Mouse (Mus musculus): ENCODE data around the gene Ripor1. TPM values are rescaled to one million over a fixed set of nuclear protein-coding genes. Genes with fewer than 3 reads are reported as not detected.

The Ripor1 gene
- total RNA-seq, 2 experiments from 2014 or later: 17.1 to 21.7 TPM

DNA sequence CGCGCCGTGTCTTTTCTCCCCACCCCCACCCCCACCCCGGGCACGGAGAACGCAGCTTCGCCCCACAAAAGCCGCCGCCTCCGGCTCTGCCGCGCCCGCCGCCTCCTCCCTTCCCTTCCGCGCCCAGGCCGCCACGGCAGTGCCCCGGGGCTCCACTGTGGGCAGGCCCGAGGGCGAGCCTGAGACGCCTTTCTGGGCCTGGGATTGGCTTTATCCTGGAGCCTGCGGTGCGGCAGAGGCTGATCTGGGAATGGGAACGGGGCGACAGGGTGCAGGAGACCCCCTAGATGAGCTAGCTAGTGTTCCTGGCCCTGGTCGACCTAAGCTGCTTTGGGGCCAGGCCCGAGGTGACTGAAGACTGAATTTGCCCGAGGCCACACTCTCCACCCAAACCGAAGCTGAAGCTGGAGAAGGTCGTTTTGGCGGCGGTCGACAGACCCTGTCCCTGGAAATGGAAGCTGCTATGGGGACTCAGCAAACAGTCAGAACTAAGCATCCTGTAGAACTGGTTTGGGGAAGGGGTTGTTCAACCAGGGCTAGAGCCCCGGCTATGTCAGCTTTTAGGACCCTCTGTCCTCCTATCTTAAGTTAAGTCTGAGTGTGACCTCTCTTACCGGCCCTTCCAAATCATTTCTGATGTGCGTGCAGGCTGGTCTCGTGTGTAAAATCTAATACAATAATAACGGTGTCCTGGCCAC, 585 bp downstream of the Ripor1 start:
- no peak for DNase-seq (ENCODE audit: low spot score)

DNA sequence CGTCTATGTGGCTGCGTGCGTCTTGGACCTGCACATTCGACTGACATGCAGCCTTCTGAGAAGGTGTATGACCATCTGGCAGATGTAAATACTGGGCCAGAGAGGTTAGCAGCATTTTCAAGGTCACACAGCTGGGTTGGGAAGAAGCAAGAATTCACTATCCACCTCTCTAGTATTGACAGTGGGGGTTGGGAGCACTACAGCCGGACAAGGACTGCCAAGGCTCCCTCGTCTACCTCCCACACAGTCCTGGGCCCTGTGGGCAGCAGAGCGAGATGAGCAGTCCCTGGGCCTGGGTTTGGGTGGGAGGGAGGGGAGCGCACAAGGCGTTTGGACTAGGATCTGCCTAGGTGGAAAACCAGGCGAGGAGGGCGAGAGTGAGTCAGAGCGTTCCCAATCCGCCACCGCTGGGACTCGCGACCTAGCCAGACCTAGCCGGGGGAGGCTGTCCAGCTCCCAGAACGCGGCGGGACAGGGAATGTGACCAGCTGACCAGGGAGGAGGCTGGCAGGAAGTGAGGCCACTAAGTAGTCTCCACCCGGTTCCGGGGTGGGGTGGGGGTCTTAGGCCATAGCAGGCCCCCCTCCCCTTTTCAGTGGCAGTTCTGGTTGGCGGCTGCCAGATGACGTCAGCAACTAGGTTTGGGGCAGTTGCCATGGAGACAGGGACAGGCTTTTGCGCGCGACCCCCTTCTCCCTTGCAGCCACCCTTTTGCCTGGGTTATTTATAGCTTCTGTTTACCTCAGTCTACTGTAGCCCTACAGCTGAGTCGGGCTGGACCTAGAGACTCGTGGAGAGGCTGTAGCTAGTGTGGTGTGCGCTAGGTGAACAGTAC, 1.4 kb downstream of the Ripor1 start:
- peak; percentile 84 for DNase-seq (ENCODE audit: low spot score)

DNA sequence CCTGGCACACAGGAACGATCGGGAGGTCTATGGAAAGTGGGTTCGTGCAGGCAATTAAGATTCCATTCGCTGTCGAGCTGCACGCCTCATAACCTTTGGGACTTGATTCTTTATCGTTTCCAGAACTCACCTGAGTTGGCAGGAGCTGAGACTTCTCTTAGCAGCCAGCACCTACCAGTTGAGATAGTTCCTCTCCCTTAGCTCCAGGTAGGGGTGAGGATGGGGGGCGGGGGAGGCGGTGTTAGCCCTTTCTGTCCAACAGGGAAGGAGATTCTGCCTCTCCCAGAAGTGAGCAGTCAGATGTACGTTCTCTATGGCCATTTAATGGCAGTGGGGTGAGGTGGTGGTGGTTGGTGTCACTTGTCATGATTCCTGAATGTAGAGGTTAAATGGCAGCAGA, 2.0 kb downstream of the Ripor1 start:
- no peak for DNase-seq (ENCODE audit: low spot score)

DNA sequence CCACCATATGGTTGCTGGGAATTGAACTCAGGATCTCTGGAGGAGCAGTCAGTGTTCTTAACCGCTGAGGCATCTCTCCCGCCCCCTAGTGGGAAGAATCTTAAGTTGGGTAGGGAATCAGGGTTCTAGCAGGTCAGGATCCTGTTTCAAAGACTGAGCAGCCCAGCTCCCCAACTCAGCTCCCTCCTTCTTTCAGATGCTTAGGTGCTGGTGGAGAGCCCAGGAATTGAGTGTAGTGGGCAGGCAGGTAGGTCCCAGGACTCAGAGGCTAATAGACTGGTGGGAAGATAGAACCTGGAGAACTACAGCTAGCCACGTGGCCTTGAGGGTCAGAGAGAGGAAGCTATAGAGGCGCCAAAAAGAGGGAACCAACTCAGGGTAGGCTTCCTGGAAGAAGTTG, 2.6 kb downstream of the Ripor1 start:
- DNase-seq (ENCODE audit: low spot score): no peak

DNA sequence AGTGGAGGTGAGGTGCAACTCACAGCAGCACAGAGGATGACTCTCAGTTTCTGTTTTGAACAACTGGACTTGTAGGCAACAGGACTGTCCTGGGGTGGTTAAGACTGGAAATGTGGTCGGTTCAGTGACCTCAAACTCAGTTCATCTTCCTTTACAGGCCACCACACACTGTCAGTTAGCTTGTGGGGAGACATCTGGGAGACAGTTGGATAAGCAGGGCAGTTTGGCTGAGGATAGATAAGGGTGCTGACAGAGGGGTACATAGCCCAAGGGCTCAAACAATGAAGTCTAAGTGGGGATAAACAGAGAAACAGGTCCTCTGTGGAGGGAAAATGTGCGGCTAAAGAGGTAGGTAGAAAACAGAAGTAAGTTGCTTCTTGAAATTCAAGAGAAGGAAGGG, 4.3 kb downstream of the Ripor1 start:
- DNase-seq (ENCODE audit: low spot score): no peak

DNA sequence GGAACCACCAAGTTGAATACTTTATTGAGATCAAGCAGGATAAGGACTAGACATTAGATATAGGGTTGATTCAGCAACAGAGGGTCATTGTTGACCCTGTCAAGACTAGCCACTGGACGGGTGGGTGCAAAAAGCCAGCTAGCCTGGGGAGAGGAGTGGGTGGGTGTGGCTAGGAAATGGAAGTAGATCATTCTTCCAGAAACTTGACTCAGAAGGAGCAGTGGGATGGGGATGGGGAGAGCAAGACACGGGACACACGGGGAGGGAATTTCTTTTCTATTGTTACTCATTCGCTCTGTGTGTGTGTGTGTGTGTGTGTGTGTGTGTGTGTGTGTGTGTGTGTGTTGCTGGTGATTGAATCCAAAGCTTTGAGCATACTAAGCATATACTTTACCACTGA, 4.7 kb downstream of the Ripor1 start:
- DNase-seq (ENCODE audit: low spot score): no peak

DNA sequence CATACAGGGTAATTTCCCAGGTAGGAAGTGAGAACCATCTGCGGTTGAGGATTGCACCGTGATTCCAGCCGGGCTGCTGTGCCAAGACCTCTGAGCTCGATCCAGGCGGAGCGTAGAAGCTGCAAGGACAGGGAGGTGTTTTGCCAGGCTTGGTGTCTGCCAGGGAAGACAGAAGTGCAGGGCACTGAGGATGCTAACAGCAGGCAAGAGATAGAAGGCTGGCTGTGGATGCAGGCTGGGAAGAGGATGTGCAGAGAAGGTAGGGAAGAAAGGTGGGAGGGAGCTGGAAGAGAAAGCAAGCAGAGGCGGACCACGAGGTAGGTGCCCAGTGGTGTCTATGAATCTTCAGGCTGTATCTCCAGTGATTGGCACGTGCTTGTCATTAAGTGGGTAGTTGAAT, 6.8 kb downstream of the Ripor1 start:
- DNase-seq (ENCODE audit: low spot score): peak; percentile 46

DNA sequence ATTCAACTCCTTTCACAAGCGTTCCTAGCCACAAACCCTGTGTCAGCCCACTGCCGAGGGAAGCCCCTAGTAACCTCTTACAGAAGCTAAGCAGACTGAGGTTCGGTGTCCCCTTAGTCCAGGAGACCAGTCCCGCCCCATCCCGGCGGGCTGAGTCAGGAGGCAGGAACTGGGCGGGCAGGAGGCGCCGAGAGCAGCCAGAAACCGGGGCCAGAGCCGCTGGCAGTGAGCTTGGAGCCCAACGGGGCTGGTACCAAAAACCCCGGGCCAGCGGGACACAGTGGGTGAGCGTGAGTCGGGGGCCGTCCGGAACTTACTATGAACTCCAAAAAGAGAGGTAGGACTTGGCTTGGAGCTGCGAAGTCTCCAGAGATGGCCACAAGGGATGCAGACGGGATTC, 8.0 kb downstream of the Ripor1 start:
- DNase-seq (ENCODE audit: low spot score): peak; percentile 50

DNA sequence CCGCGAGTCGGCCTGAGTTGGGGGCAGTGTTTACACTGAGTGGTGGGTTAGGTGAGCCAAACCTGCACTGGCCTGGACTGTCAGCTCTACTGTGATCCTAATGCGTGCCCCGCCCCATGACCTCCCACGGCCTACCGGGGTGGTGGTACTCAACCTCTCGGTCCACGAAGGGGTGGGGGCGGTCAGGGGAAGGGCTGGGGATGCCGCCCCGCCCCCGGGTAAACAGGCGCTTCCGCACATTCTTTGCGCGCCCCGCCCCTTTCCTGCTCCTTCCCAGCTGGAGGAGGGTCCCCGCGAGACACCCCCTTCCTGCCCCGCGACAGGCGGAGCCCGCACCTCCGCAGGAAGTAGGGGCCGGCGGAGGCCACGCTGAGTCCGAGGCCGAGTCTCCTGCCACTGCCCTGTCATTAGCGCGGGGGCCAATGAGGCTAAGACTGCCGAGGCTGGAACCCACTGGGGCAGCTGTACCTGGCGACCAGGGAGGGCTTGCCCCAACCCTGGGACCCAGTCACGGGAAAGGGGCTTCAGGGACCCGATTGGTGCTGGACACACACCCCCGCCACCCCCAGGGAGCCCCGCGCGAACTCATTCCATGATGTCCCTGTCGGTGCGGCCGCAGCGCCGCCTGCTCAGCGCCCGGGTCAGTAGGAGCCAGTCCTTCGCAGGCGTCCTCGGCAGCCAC, 8.9 kb downstream of the Ripor1 start:
- peak; percentile 51 for DNase-seq (ENCODE audit: low spot score)

DNA sequence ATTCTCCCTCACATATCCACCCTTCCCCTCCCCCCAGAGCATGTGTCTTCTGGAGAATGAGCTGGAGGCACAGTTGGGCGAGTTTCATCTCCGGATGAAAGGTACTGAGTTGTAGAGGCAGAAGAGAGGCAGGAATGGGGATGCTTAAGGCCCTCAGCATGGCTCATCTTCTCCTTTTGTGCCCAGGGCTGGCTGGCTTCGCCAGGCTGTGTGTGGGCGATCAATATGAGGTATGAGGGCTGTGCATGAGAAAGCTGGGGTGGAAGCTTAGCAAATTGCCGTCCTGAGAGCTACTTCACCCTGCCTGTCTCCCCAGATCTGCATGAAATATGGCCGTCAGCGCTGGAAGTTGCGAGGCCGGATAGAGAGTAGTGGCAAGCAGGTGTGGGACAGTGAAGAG, 10.9 kb downstream of the Ripor1 start:
- DNase-seq (ENCODE audit: low spot score): no peak

DNA sequence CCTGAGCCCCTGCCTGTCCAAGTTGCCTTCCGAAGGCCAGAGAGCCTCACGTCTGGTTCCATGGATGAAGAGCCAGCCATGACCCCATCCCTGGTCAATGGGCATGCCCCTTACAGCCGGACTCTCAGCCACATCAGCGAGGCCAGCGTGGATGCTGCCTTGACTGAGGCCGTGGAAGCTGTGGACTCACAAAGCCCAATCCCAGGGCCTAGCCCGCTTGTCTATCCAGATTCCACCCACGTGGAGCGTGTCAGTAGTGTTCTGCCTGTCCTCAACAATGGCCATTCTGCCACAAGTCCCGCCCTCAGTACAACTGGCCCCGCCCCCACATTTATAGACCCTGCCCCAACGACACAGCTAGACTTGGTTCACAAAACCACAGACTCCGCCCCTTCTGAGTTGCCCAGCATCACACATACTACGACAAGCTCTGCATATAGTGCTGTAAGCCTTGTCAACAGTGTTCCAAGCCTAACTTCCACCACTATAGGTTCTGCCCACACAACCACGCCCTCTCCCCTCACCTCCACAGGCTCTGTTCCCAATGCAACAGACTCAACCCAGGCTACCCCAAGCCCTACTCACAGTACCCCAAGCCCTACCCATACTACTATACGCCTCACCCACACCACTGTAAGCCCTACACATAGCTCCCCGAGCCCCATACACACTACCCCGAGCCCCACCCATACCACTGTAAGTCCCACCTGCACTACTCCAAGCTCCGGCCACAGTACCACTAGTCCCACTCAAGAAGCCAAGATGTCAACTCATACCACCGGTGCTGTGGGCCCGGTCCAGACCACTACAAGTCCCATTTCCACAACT, 12.6 kb downstream of the Ripor1 start:
- DNase-seq (ENCODE audit: low spot score): no peak

DNA sequence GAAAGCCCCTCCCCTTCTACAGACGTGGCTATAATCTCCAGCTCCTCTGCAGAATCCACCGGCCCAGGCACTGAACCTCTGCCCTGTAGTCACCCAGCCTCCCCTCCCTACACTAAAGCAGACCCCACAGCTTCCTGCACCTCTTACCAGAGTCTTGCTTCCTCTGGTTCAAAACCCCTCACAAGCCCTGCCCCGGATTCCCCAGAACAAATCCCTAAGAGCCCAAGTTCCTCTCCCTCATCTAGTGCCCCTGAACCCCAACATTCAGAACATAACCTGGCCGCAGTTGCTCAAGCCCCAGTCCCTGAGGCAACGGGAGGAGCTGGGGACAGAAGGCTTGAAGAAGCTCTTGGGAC, 13.2 kb downstream of the Ripor1 start:
- DNase-seq (ENCODE audit: low spot score): no peak

DNA sequence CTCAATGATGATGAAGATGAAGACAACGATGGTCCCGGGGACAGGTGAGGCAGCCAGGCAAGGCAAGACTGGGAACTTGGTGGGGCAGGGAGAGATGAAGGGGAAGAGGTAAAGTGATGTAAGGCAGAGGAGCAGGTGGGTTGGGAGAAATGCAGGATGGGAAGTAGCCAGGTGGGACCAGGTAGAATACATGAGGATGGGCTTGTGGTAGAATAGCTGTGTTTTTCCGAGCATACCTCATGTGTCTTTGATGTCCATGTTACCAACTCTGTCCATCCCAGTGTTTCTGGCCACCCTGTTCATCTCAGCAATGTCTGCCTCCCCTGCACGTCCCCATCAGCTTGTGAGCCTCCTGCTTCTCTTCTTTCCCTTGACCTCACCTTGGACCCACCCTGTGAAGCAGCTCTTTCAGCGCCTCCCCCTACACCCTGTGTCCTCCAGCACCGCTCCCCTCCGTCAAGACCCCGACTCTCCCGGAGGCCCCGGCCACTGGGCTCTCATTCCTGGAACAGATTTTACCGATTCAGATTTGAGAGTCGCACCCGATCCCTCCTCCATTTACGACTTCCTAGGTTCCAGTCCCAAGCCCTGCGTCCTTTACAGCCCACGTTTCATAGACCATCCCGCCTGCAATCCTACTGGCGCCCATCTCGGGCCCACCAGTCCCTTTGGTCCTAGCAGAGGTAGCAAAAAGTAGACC, 14.0 kb downstream of the Ripor1 start:
- no peak for DNase-seq (ENCODE audit: low spot score)

DNA sequence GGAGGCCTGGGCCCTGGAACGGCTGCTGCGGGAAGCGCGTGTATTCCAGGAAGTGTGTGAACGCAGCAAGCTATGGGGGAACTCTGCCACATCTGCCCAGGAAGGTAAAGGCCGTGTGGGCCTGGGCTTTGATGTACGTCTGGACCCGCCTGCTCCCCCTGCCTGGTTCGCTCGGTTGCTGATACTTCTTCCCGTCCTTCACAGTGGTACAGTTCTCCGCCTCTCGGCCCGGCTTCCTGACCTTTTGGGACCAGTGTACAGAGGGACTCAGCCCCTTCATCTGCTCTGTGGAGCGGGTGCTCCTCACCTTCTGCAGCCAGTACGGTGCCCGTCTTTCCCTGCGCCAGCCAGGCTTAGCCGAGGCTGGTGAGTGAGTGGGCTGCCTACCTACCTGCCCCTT, 15.2 kb downstream of the Ripor1 start:
- DNase-seq (ENCODE audit: low spot score): no peak

DNA sequence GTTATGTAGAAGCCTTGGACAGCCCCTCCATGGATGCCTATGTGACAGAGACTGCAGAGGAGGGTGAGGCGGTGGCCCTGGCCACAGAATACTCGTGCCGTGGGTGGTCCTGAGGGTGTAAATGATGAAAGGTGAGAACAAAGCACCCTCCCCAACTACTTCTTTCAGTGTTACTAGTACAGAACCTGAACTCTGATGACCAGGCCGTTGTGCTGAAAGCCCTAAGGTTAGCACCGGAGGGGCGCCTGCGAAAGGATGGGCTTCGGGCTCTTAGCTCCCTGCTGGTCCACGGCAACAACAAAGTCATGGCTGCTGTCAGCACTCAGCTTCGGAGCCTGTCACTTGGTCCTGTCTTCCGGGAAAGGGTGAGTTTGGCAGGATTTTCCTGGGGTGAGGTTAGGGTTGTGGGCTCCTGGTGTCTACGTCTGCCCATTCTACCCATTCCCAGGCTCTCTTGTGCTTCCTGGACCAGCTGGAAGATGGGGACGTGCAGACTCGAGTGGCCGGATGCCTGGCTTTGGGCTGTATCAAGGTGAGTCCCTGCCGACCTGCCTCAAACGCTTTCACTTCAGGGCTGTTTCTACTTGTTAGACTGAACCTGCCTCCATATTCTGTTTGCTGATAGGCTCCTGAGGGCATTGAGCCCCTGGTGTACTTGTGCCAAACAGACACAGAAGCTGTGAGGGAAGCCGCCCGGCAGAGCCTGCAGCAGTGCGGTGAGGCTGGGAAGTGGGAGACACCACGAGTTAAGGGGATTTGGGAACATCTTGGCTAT, 16.1 kb downstream of the Ripor1 start:
- DNase-seq (ENCODE audit: low spot score): no peak

DNA sequence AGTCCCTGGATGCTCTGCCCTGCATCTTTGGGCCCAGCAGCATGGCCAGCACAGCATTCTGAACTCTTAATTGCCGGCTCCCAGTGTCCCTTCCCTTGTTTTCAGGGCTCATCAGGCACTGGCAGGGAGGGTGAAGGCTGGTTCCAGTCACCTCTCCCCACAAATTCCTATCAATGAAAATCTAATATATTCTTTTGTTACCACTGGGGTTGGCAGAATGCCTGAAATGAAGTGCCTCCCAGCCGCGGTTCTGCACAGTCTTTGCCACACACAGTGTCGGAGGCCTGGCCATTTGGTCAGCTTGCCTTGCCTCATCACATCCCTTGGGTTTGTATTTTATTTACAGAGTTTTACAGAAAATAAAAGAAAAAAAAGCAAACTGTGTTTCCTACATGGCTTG, 16.8 kb downstream of the Ripor1 start:
- no peak for DNase-seq (ENCODE audit: low spot score)

DNA sequence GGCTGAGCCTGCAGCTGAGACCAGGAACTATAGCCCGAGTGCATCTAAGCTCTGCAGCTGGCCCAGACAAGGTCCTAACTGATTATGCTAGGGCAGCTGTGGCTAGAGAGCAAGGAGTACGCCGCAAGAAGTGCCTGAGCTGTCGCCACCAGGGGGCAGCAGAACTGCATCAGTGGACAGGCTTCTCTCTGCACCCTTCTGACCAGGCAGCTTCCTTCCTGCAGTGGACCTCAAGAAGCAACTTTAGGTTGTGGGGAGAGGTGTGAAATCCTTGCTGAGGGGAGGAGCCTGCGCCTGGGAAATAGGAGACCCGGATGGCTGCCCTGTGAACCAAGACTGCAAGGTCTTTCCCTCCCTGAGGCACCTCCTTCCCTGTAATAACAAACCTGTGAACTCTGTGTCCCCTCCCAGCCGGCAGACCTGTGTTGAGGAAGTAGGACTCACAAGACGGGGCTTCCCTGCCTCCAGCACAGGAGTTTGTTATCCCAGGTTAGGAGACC, 17.4 kb downstream of the Ripor1 start:
- peak; percentile 92 for DNase-seq (ENCODE audit: low spot score)

DNA sequence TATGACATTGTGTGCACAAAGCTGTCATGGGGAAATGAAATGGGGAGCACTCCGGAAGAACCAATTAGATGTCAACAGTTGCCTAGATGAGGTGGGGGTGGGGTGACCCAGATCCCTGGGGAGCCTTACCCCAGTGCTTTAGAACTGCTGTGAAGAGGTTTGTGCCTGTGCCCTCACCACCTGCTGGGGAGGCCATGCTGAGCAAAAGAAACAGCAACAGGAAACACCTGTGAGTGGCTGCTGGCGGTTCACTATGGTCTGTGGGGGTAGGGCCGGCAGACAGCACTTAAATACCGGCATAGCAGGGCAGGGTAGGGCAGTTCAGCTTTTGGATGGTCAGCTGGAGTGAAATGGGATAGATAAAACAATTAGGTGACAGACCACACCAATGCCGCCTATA, 18.1 kb downstream of the Ripor1 start:
- DNase-seq (ENCODE audit: low spot score): no peak

DNA sequence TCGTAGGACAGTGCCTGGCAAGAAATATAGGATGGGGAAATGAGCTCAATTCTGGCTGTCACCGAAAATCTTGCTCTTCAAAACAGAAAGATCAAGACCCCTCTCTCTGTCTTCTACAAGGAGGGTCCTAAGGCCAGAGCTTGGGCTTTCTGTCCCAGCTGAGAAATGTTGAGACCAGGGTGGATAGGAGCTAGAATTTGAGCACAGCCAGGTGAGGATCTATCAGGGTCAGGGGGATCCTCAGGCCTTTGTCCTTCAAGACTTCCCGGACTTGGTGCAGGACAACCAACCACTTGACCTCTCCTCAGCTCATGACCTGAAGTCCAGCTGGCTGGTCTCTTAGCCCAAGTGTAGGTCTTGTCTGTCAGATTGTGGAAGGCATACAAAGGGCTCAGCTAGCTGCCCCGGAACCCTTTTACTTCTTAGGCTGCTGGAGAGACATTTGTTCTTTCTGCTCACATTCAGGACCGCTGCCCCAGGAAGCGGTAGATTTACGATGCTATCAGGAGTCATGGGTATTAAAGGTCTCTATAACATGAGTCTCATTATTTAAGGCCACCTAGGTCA, 18.7 kb downstream of the Ripor1 start:
- DNase-seq (ENCODE audit: low spot score): no peak

DNA sequence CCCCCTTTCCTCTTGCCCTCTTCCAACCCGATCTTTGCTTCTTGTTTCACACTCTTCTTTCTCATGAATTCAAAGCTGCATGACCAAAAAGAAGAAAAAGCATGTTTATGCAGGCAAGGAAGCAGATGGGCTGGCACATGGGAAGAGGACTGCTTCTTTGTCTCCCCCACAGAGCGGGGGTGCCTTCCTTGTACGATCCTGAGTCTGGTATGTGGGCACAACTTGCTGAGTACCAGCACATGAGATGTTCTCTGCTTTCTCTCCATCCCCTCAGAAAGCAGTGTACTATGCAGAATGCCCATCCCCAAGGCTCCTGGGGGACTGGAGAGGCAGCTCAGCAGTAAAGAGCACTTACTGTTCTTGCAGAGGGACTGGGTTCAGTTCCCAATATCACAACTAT, 19.3 kb downstream of the Ripor1 start:
- no peak for DNase-seq (ENCODE audit: low spot score)

Data from gastrocnemius, adult 18-20 months (tissue).